Mouse (Mus musculus) neural tube, embryonic 12.5 days (tissue): ENCODE data around the gene Spred2. TPM values are rescaled to one million over a fixed set of nuclear protein-coding genes. Genes with fewer than 3 reads are reported as not detected.
"Not testable (repeated sequence)": the region's sequence is repeated elsewhere in the genome, so short reads cannot be mapped to it uniquely, and the experiment has no call there.

Source experiments
- ATAC-seq: fragments of 200-750 bp; cut with Nextera tagmentation; 2 replicates; pipeline ENCODE4 v1.8.0; 2017; ENCODE audit warnings: low read depth, mild to moderate bottlenecking, moderate TSS enrichment, moderate library complexity; ENCODE audit not compliant: low FRiP score
- H3K27ac ChIP-seq: fragments of 300-500 bp; sonication (generic); 2 replicates; pipeline ENCODE4 v1.5.1; 2016
- H3K27me3 ChIP-seq: fragments of 300-500 bp; sonication (generic); replicated peaks from 2 replicates; pipeline ENCODE4 v1.6.1; 2016; ENCODE audit warnings: mild to moderate bottlenecking
- H3K36me3 ChIP-seq: fragments of 300-500 bp; sonication (generic); 2 replicates; pipeline ENCODE4 v1.6.1; 2016; ENCODE audit warnings: mild to moderate bottlenecking
- H3K4me1 ChIP-seq: fragments of 300-500 bp; sonication (generic); 2 replicates; pipeline ENCODE4 v1.6.1; 2016
- H3K4me2 ChIP-seq: fragments of 300-500 bp; sonication (generic); replicated peaks from 2 replicates; pipeline ENCODE4 v1.6.1; 2016; ENCODE audit warnings: mild to moderate bottlenecking
- H3K4me3 ChIP-seq: fragments of 300-500 bp; sonication (generic); 2 replicates; pipeline ENCODE4 v1.5.1; 2016
- H3K9ac ChIP-seq: fragments of 300-500 bp; sonication (generic); 2 replicates; pipeline ENCODE4 v1.6.1; 2016; ENCODE audit warnings: mild to moderate bottlenecking
- H3K9me3 ChIP-seq: fragments of 300-500 bp; sonication (generic); 2 replicates; pipeline ENCODE4 v1.6.1; 2016; ENCODE audit warnings: mild to moderate bottlenecking
- WGBS: fragments of 180-500 bp; shearing (Covaris S2); methylation state at CpG from one replicate; pipeline ENCODE4 v1.1.7; 2016; 5-methylcytosine and 5-hydroxymethylcytosine counted together
- polyA plus RNA-seq: library from polyadenylated mRNA; unstranded; fragments of >200 nt; fragmentation: Nextera tagmentation; extraction: Ambion mirVana; gene quantifications from 2 replicates; pipeline ENCODE4 v1.2.1, GENCODE M21; 2016

Gene Spred2
- polyA plus RNA-seq, 1 experiment from 2014 or later = 5.7 TPM

- Histone ChIP-seq H3K9ac (no peak overlapping the region), H3K36me3 (peaks cover 35% of the 10 kb centered on the region), H3K9me3 (no peaks in the 10 kb centered on the region), H3K27me3 (no peaks in the 10 kb centered on the region), H3K4me1 (peaks cover 8% of the 10 kb centered on the region; the same call in 1 of the 2 replicates), H3K4me2 (no peak overlapping the region), H3K27ac (no peak overlapping the region), H3K4me3 (no peak overlapping the region)
- 95% methylated on average over 2 of the region's 2 CpGs for WGBS
- ATAC-seq = no peak
These were observed 133.3 kb downstream of the Spred2 start for GRCm38 (mm10) chr11:20057429-20057828.

DNA sequence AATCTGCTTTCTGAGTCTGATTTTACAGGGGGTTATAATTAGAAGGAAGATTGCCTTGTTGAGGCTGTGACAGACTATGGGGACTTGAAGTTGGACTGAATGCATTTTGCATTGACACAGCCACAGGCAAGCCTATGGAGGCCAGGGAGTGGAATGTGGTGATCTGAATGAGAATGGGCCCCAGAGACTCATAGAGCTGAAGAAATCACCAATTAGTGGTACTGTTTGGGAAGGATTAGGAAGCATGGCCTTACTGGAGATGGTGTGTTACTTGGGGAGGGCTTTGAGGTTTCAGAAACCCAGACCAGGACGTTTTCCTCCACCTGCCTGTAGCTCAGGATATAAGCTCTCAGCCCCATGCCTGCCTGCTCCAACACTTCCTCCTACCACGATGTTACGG, 135.6 kb downstream of the Spred2 start:
- WGBS = 92% methylated on average over 3 of the region's 3 CpGs
- Histone ChIP-seq H3K9ac (no peak overlapping the region), H3K9me3 (no peaks in the 10 kb centered on the region), H3K27ac (no peak overlapping the region), H3K27me3 (no peaks in the 10 kb centered on the region), H3K4me2 (no peak overlapping the region), H3K4me1 (no peaks in the 10 kb centered on the region; the same call in 1 of the 2 replicates), H3K4me3 (no peak overlapping the region), H3K36me3 (peaks cover 35% of the 10 kb centered on the region)
- no peak for ATAC-seq

GRCm38 (mm10) chr11:20062801-20063200, 138.6 kb downstream of the Spred2 start:
- not testable (repeated sequence) for H3K4me1 ChIP-seq, ATAC-seq, H3K9me3 ChIP-seq, H3K27me3 ChIP-seq, H3K4me2 ChIP-seq, H3K9ac ChIP-seq, H3K4me3 ChIP-seq, H3K27ac ChIP-seq
- H3K36me3 ChIP-seq = peaks cover 32% of the 10 kb centered on the region
- 72% methylated on average over 9 of the region's 9 CpGs for WGBS

- not testable (repeated sequence) for H3K4me1 ChIP-seq, H3K9me3 ChIP-seq, H3K4me3 ChIP-seq, H3K9ac ChIP-seq, H3K27me3 ChIP-seq, ATAC-seq, H3K27ac ChIP-seq, H3K4me2 ChIP-seq
- peaks cover 35% of the 10 kb centered on the region for H3K36me3 ChIP-seq
- 21% methylated on average over 2 of the region's 2 CpGs for WGBS
These were observed 139.9 kb downstream of the Spred2 start for GRCm38 (mm10) chr11:20064086-20064485.

DNA sequence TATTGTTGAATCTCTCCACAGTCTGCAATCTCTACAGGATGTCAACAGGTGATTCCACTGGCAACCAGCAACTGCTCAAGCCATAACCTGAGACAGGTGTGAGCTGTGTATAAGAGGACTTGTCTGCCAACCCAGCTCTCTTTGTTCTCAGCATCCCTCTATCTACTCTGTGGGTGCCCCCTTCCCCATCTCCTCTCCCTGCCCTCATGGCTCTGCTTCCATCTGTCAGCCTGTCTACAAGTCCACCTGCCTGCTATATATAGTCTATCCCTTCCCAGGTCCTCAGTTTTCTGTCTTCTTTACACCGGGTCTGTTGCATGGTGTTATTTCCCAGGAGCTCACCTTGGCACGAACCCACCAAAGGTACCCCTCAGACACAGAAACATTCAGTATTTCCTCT, 140.8 kb downstream of the Spred2 start:
- H3K9ac ChIP-seq = no peak overlapping the region
- no peaks in the 10 kb centered on the region for H3K9me3 ChIP-seq
- ATAC-seq = no peak
- no peak overlapping the region for H3K4me3 ChIP-seq
- 95% methylated on average over 2 of the region's 2 CpGs for WGBS
- H3K36me3 ChIP-seq = peaks cover 26% of the 10 kb centered on the region
- peaks cover 5% of the 10 kb centered on the region; the same call in 1 of the 2 replicates for H3K4me1 ChIP-seq
- H3K27ac ChIP-seq = no peak overlapping the region
- H3K27me3 ChIP-seq = no peaks in the 10 kb centered on the region
- H3K4me2 ChIP-seq = no peak overlapping the region

- Histone ChIP-seq H3K36me3 (peaks cover 25% of the 10 kb centered on the region), H3K4me1 (peaks cover 5% of the 10 kb centered on the region; the same call in 1 of the 2 replicates), H3K27me3 (no peaks in the 10 kb centered on the region), H3K27ac (no peak overlapping the region), H3K4me3 (no peak overlapping the region), H3K9me3 (no peaks in the 10 kb centered on the region), H3K4me2 (no peak overlapping the region), H3K9ac (no peak overlapping the region)
- ATAC-seq = no peak
- 95% methylated on average over 1 of the region's 1 CpGs for WGBS
These were observed 141.9 kb downstream of the Spred2 start for GRCm38 (mm10) chr11:20066106-20066505.

GRCm38 (mm10) chr11:20067521-20067920, 143.3 kb downstream of the Spred2 start:
- peaks cover 32% of the 10 kb centered on the region for H3K36me3 ChIP-seq
- no peaks in the 10 kb centered on the region for H3K9me3 ChIP-seq
- H3K4me1 ChIP-seq = peaks cover 5% of the 10 kb centered on the region; the same call in 1 of the 2 replicates
- no peak for ATAC-seq
- 76% methylated on average over 1 of the region's 1 CpGs for WGBS
- no peaks in the 10 kb centered on the region for H3K27me3 ChIP-seq
- no peak overlapping the region for H3K9ac ChIP-seq
- H3K4me3 ChIP-seq = no peak overlapping the region
- no peak overlapping the region for H3K27ac ChIP-seq
- H3K4me2 ChIP-seq = no peak overlapping the region

DNA sequence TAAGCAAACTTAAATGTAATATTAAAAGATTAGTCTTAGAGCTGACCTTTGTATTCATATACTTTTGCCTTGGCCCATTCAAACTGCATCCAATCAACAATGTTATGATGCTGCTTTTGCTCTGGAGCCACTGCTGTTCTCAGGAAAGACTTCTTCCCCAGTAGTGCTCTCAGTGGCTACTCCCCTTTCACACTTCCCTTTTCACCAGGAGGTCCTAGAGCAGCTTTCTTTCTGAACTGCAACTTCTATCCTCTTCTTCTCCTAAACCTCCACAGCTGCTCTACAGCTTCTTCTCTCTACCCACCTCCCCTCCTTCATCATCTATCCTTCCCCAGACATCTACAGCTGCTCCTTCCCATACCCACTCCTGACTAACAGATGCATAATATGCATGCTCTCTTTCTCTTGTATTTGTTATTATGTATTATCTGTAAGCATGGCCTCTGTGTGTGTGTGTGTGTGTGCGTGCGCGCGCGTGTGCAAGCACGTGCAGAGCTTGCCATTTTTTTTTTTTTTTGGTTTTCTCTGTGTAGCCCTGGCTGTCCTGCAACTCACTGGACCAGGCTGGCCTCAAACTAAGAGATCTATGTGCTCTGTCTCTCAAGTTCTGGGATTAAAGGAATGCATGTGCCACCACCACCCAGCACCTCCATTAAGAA, 144.3 kb downstream of the Spred2 start:
- ATAC-seq = no peak
- WGBS = 96% methylated on average over 6 of the region's 6 CpGs
- no peak overlapping the region for H3K27ac ChIP-seq
- no peaks in the 10 kb centered on the region for H3K27me3 ChIP-seq
- H3K36me3 ChIP-seq = peaks cover 35% of the 10 kb centered on the region
- no peak overlapping the region for H3K4me2 ChIP-seq
- peaks cover 5% of the 10 kb centered on the region; the same call in 1 of the 2 replicates for H3K4me1 ChIP-seq
- H3K4me3 ChIP-seq = no peak overlapping the region
- H3K9ac ChIP-seq = no peak overlapping the region
- no peaks in the 10 kb centered on the region for H3K9me3 ChIP-seq

DNA sequence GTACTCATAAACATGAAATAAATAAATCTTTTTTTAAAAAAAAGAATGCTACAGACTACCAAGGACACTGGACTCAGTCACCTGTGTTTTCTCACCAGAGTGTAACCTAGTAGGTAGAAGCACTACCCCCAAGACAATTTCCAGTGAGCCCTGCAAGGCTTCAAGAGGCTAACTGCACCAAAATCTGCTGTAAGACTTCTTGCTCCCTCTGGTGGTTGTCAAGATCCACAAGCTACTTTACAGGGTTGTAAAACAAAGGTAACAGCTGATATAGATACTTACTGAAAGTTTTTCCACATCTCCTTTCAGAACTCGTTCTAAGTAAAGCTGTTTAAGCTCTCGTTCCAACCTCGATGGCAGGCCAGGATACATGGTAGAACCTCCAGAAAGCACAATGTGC, 148.0 kb downstream of the Spred2 start:
- WGBS = 81% methylated on average over 3 of the region's 3 CpGs
- no peak overlapping the region for H3K4me3 ChIP-seq
- H3K4me1 ChIP-seq = no peaks in the 10 kb centered on the region
- no peak for ATAC-seq
- no peaks in the 10 kb centered on the region for H3K27me3 ChIP-seq
- no peak overlapping the region for H3K9ac ChIP-seq
- no peak overlapping the region for H3K27ac ChIP-seq
- peaks cover 41% of the 10 kb centered on the region for H3K36me3 ChIP-seq
- H3K4me2 ChIP-seq = no peak overlapping the region
- H3K9me3 ChIP-seq = no peaks in the 10 kb centered on the region

GRCm38 (mm10) chr11:20072826-20073225, 148.7 kb downstream of the Spred2 start:
- peaks cover 45% of the 10 kb centered on the region for H3K36me3 ChIP-seq

More at GRCm38 (mm10) chr11:20072826-20073225, 148.7 kb downstream of the Spred2 start:
- WGBS = 94% methylated on average over 5 of the region's 5 CpGs
- Histone ChIP-seq H3K27me3 (no peaks in the 10 kb centered on the region), H3K9me3 (no peaks in the 10 kb centered on the region), H3K4me3 (no peak overlapping the region), H3K4me1 (no peaks in the 10 kb centered on the region), H3K4me2 (no peak overlapping the region), H3K9ac (no peak overlapping the region), H3K27ac (no peak overlapping the region)
- ATAC-seq = no peak

Other genes with a start within 250 kb of the Spred2 start
- 142 and 145 TPM in 2 replicates for gene Actr2, start 188.5 kb downstream of the Spred2 start, polyA plus RNA-seq